Mouse (Mus musculus): ENCODE measurements around the gene 3100002H09Rik.

DNA sequence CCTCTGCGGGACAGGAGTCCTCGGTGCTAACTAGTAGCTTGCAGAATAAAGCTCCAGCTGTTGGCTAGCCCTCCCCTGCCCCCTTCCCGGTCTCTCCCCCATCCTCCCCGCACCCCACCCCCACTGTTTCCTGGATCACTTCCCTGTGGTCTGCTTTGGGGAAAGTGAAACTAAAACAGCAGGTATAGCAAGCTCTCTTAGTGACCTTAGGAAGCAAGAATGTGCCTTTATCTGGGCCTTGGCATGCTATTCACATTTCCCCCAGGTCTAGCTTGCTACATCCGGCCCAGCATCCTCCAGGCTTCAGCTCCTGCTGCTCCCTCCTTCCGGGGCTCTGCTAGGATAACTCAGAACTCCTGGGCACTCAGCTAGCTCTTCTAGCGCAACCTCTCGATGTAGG lies 36.0 kb upstream of the 3100002H09Rik start:
- TF ChIP-seq CTCF (IDR thresholded peaks at IDR 0.05; ENCODE audit: insufficient read depth, low read length) (no peak), POLR2A (IDR thresholded peaks at IDR 0.05; ENCODE audit: borderline replicate concordance, extremely low read depth, low read depth, low read length) (no peak)

All from lung, adult 2 months (tissue).